Mouse (Mus musculus): ENCODE results near the gene Spock1. TPM values are rescaled to one million over a fixed set of nuclear protein-coding genes. Genes with fewer than 3 reads are reported as not detected.
A peak's percentile ranks its signal among the peaks of the same experiment; 100 is the strongest.

The Spock1 gene
- total RNA-seq, 2 experiments from 2014 or later, result 179 to 213 TPM

- no peak for TF ChIP-seq CTCF (conservative IDR thresholded peaks at IDR 0.05)
- DNase-seq (ENCODE audit: low spot score in 2 of 2), result no peak
- Histone ChIP-seq H3K4me3 (no peak overlapping the region), H3K27ac (no peak overlapping the region)
Measured at GRCm38 (mm10) chr13:57855766-57856165, 52.4 kb downstream of the Spock1 start.

GRCm38 (mm10) chr13:57854416-57854815, 53.7 kb downstream of the Spock1 start:
- no peak overlapping the region for H3K4me3 ChIP-seq
- DNase-seq (ENCODE audit: low spot score in 2 of 2), result no peak
- no peak overlapping the region for H3K27ac ChIP-seq
- no peak for TF ChIP-seq CTCF (conservative IDR thresholded peaks at IDR 0.05)

GRCm38 (mm10) chr13:57853621-57854020, 54.5 kb downstream of the Spock1 start:
- no peak overlapping the region for H3K27ac ChIP-seq
- no peak overlapping the region for H3K4me3 ChIP-seq
- no peak for TF ChIP-seq CTCF (conservative IDR thresholded peaks at IDR 0.05)
- DNase-seq (ENCODE audit: low spot score in 2 of 2), result no peak

- DNase-seq (ENCODE audit: low spot score in 2 of 2), result no peak
- H3K4me3 ChIP-seq, result no peak overlapping the region
- H3K27ac ChIP-seq, result no peak overlapping the region
- TF ChIP-seq CTCF (conservative IDR thresholded peaks at IDR 0.05), result no peak
Measured at GRCm38 (mm10) chr13:57853156-57853555, 55.0 kb downstream of the Spock1 start.

GRCm38 (mm10) chr13:57848931-57849330, 59.2 kb downstream of the Spock1 start:
- Histone ChIP-seq H3K4me3 (no peak overlapping the region), H3K27ac (no peak overlapping the region)
- no peak for DNase-seq (ENCODE audit: low spot score in 2 of 2)
- TF ChIP-seq CTCF (conservative IDR thresholded peaks at IDR 0.05), result no peak

- TF ChIP-seq CTCF (conservative IDR thresholded peaks at IDR 0.05), result no peak
- Histone ChIP-seq H3K27ac (no peak overlapping the region), H3K4me3 (no peak overlapping the region)
- no peak for DNase-seq (ENCODE audit: low spot score in 2 of 2)
Measured at GRCm38 (mm10) chr13:57847101-57847500, 61.0 kb downstream of the Spock1 start.

- Histone ChIP-seq H3K27ac (no peak overlapping the region), H3K4me3 (no peak overlapping the region)
- no peak for DNase-seq (ENCODE audit: low spot score in 2 of 2)
- TF ChIP-seq CTCF (conservative IDR thresholded peaks at IDR 0.05), result no peak
Measured at GRCm38 (mm10) chr13:57846468-57846867, 61.7 kb downstream of the Spock1 start.

GRCm38 (mm10) chr13:57841141-57841848, 66.8 kb downstream of the Spock1 start:
- Histone ChIP-seq H3K4me3 (no peak overlapping the region), H3K27ac (no peak overlapping the region)
- TF ChIP-seq CTCF (conservative IDR thresholded peaks at IDR 0.05), result no peak
- DNase-seq (ENCODE audit: low spot score in 2 of 2), result no peak

GRCm38 (mm10) chr13:57837691-57838437, 70.3 kb downstream of the Spock1 start:
- DNase-seq (ENCODE audit: low spot score in 2 of 2), result no peak
- no peak overlapping the region for H3K4me3 ChIP-seq
- TF ChIP-seq CTCF (conservative IDR thresholded peaks at IDR 0.05), result no peak
- H3K27ac ChIP-seq, result no peak overlapping the region

GRCm38 (mm10) chr13:57831374-57832163, 76.6 kb downstream of the Spock1 start:
- Histone ChIP-seq H3K4me3 (no peak overlapping the region), H3K27ac (peak overlapping the region; percentile 46; the same call in 1 of the 2 replicates)
- no peak for TF ChIP-seq CTCF (conservative IDR thresholded peaks at IDR 0.05)
- no peak for DNase-seq (ENCODE audit: low spot score in 2 of 2)

- no peak for TF ChIP-seq CTCF (conservative IDR thresholded peaks at IDR 0.05)
- Histone ChIP-seq H3K4me3 (no peak overlapping the region), H3K27ac (no peak overlapping the region)
- DNase-seq (ENCODE audit: low spot score in 2 of 2), result peak in 1 of 2 experiments; percentile 15
Measured at GRCm38 (mm10) chr13:57830896-57831295, 77.2 kb downstream of the Spock1 start.

- no peak overlapping the region for H3K27ac ChIP-seq
- no peak for DNase-seq (ENCODE audit: low spot score in 2 of 2)
- no peak overlapping the region for H3K4me3 ChIP-seq
- TF ChIP-seq CTCF (conservative IDR thresholded peaks at IDR 0.05), result no peak
Measured at GRCm38 (mm10) chr13:57830091-57830490, 78.0 kb downstream of the Spock1 start.

- no peak for TF ChIP-seq CTCF (conservative IDR thresholded peaks at IDR 0.05)
- Histone ChIP-seq H3K27ac (no peak overlapping the region), H3K4me3 (no peak overlapping the region)
- no peak for DNase-seq (ENCODE audit: low spot score in 2 of 2)
Measured at GRCm38 (mm10) chr13:57816276-57816675, 91.9 kb downstream of the Spock1 start.
